Mouse (Mus musculus) large intestine, adult 2 months (tissue): ENCODE measurements at regions not wholly inside any gene's neighbourhood (a gene's known extent, or its start where the extent isn't known, plus 50 kb on each side); places are given as distances from the start of the nearest gene placed in this dataset.

Experiments used
- DNase-seq: peaks from one replicate; pipeline ENCODE4 v3.0.0-alpha.2; 2012; ENCODE audit warnings: low read depth, low spot score
- WGBS: fragments of 180-500 bp; shearing (Covaris S2); methylation state at CpG from one replicate; pipeline ENCODE4 v1.1.7; 2018; 5-methylcytosine and 5-hydroxymethylcytosine counted together

DNA sequence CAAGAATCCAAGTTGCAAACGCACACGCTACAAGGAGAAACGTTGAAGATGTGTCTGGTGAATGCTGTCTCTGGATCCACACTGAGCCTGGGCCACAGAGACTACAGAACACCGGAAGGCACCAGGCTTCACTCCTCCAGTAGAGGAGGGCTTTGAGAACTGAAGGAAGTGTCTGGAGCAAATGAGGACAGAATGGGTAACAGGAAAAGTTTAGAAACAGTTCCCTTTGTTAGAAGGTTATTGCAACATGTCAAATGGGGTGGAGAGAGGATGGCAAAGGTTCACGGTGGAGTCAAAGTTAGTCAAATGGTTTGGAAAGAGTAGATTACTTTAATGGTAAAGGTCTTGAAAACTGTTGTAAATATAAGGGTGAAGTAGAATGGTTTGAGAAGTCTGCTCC, 247.1 kb upstream of the Jmjd1c start:
- 64% methylated on average over 5 of the region's 5 CpGs for WGBS
- no peak for DNase-seq

- WGBS: 46% methylated on average over 6 of the region's 6 CpGs
Observed at GRCm38 (mm10) chr10:66849681-66850080, 246.2 kb upstream of the Jmjd1c start.

GRCm38 (mm10) chr10:66850972-66851478, 244.9 kb upstream of the Jmjd1c start:
- no peak for DNase-seq
- 56% methylated on average over 4 of the region's 4 CpGs for WGBS

More at GRCm38 (mm10) chr10:66849681-66850080, 246.2 kb upstream of the Jmjd1c start:
- no peak for DNase-seq

DNA sequence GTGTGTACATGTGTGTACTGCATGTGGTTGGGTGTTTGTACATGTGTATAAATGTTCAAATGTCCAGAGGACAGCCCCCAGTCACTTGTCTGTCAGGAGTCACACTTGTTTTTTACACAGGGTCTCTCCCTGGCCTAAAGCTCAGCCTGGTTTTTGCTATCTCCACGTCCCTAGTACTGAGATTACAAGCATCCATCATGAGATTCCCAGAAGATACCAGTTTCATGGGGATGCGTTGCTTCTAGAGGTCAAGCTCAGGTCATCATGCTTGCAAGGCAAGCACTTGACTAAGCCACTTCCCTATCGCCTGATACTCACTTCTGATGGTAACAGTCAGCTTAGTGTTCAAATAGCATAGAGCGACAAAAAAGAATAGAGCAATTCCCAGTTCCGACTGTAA, 244.1 kb upstream of the Jmjd1c start:
- no peak for DNase-seq
- WGBS: 66% methylated on average over 5 of the region's 5 CpGs

DNA sequence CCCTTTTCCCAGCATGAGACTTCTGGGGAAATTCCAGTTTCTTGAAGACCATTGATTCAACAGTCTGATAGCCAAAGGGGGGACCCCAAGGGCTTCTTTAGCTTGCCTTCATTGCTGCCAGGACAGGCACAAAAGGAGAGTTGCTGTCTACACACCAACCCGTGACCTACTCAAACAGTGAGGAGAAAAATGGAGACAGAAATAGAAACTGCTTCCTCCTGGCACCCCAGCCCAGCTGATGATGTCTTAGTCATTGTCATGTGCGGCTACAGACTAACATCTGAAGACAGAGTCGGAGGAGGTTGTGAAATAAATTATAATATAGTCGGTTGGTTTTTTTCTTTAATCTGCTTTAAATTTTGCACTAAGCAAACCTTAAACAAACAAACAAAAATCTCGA, 243.2 kb upstream of the Jmjd1c start:
- no peak for DNase-seq
- 43% methylated on average over 5 of the region's 5 CpGs for WGBS

DNA sequence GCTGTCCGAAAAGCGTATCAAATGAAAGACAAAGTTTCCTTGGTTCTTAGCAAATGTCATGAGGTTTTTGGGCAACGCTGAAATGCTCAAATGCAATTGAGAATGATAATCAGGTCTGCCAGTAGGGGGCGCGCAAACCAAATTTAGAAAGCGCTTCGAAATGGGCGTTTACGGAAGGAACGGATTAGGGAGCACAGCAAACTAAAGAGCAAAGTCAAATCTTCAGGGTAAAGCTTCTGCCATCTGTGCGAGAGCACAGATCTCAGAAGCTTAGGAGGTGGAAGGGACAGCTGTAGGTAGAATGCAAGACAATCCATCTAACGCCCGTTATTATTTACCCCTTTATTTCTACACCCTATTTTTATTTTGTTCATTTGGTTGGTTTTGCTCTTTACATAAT, 242.7 kb upstream of the Jmjd1c start:
- peak; percentile 42 for DNase-seq
- 8% methylated on average over 13 of the region's 13 CpGs for WGBS

DNA sequence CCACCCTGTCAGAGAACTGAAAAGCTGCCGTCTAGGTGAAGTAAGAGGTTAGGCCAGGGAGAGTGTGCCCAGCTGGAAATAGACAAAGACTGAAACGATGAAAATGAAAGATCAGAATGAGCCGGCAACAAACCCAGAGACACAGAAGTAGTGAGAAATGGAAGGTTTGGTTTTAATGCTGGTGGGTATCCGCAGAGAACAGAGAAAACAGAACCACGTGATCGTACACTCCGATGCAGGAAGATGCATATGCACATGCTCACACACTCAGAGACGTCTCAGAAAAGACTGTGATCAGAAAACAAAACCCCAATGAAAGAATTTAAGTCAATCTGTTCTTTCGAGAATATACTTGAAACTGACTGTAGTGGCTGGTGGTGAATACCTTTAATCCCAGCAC, 241.0 kb upstream of the Jmjd1c start:
- WGBS: 92% methylated on average over 9 of the region's 9 CpGs
- no peak for DNase-seq

- DNase-seq: no peak
Observed at GRCm38 (mm10) chr10:66857330-66857729, 238.6 kb upstream of the Jmjd1c start.

DNA sequence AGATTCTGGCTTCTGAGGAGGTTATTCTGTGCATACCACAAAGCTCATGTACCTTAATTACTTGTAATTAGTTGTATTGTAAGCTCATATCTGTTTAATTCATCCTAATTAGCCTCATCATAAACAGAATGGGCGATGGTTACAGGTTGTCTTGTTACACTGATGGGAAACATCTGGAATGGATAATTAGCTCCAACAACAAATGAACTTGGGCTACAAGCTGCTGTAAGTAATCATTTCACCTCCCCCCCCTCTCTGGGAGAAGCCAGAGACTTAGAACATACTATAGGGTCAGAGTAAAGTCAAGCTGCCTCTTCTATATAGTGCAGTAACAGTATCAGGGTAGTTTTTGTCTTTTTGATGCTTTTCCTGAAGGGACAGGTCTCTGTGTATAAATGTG, 234.5 kb upstream of the Jmjd1c start:
- no peak for DNase-seq
- 68% methylated on average over 1 of the region's 1 CpGs for WGBS

More at GRCm38 (mm10) chr10:66857330-66857729, 238.6 kb upstream of the Jmjd1c start:
- WGBS: 80% methylated on average over 7 of the region's 7 CpGs

- WGBS: 52% methylated on average over 14 of the region's 14 CpGs
- no peak for DNase-seq
Observed at GRCm38 (mm10) chr10:66864161-66864862, 231.6 kb upstream of the Jmjd1c start.

GRCm38 (mm10) chr10:66865010-66865582, 230.8 kb upstream of the Jmjd1c start:
- DNase-seq: no peak
- WGBS: 71% methylated on average over 10 of the region's 10 CpGs

DNA sequence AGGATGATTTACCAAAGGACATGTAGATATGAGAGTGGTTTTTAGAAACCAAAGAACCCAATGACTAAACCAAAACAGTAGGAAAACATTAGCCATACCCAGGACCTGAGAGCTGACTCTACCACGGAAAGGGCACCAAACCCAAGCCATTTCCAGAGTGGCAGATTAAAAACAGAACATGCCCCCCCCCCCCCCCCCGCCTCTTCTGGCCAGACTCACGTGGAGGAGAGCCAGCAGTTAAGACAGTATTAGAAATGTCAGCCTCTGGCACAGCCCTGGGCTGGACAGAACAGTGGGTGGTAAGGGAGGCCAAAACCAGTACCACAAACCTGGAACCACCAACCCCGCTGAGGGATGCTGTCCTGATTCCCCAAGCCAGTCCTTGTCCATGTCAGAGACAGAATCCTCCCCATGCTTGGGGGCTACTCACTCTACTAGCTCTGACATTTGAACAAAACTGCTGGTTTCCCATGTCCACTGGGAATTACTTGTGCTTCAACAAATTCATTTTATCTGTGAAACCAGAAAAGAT, 224.7 kb upstream of the Jmjd1c start:
- WGBS: 68% methylated on average over 4 of the region's 4 CpGs
- DNase-seq: no peak

GRCm38 (mm10) chr10:66871673-66872072, 224.3 kb upstream of the Jmjd1c start:
- 55% methylated on average over 1 of the region's 1 CpGs for WGBS
- no peak for DNase-seq

DNA sequence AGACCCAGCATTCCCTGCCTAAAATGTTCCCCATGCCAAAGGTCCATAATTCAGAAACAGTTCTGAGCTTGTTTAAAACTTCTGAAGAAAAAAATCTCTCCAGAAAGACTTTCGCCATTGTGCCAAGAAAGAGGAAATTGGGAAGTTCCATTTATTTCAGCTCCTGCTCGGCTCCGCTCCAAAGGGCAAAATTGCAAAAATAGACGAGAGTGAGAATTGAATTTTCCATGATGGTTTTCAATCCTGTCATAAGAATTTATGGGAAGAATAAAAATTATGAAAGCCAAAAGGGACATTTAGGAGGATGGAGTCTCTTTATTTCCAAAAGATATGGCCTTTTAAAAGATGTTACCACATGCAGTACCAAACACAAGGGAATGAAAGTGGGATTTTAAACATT, 222.5 kb upstream of the Jmjd1c start:
- no peak for DNase-seq

DNA sequence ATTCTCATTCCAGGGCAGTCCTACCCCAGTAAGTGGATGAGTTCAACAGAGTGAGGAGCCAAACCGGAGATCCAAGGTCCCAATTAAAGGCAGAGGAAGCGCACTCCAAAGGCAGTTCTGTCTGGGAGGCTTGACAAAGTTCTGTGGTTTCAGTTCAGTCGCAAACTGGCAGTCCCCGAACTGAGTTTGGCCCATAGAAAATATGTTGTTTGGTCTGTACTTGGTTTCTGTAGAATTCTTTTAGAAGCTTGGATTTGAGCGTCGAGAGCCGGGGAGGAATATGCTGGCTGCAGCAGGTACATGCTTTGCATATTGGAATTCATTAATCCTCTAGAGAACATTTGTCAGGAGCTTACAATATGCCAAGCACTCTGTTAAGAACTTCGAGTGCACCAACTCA, 216.9 kb upstream of the Jmjd1c start:
- DNase-seq: no peak
- 57% methylated on average over 8 of the region's 8 CpGs for WGBS

More for the DNA sequence above, 222.5 kb upstream of the Jmjd1c start:
- WGBS: 80% methylated on average over 4 of the region's 4 CpGs

GRCm38 (mm10) chr10:66882825-66883224, 213.1 kb upstream of the Jmjd1c start:
- 85% methylated on average over 5 of the region's 5 CpGs for WGBS

DNA sequence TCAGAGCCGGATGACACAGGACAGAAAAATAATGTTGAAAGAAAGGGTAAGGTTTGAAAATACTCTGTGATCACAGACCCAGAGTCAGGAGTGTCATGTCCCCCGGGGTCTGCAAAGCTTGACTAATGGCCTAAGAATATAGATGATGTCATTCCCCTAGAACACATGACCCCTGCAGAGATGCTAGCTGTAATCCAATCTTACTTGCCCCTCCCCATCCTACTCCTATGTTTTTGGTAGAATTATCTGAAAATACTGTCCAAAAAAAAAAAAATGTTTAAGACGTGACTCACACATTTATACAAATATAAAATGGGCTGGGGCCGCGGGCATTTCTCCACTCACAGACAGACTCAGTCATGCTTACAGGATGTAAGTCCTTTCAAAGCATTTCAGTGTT, 210.3 kb upstream of the Jmjd1c start:
- DNase-seq: no peak
- WGBS: 76% methylated on average over 5 of the region's 5 CpGs

More at GRCm38 (mm10) chr10:66882825-66883224, 213.1 kb upstream of the Jmjd1c start:
- DNase-seq: no peak

DNA sequence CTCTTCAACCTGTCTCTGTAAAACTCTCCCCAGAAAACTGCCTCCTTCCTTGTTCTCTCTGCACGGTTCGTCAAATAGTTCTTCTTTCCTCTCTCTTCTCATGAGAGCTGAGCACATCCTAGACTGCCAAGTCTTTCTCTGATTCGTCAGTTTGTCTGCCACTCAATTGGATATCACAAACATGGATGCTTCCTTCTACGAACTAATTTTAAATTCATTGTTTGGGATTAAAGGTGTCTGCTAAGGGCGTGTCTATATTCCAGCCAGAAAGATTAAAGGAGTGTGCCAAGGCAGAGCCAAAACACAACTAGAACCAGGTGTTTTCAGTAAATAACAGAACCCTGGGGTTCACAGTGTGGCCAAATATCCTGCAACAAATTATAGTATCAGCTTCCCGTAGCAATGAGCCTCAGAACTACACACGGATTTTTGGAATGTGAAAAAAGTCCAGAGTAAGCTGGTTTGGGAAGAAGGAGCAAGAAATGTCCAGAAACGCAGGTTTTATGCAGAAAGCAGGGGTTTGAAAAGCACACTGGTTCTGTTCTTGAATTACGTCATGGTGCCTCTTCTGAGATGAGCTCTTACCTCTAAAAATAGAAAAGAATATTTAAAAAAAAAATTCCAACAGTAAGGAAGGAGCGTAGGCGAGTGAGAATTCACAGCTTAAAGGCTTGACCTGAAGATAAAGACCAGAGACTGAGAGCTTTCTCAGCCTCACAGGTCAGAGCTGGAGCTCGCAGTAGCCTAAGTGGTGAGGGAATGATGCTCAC, 206.0 kb upstream of the Jmjd1c start:
- DNase-seq: no peak
- WGBS: 70% methylated on average over 12 of the region's 12 CpGs

DNA sequence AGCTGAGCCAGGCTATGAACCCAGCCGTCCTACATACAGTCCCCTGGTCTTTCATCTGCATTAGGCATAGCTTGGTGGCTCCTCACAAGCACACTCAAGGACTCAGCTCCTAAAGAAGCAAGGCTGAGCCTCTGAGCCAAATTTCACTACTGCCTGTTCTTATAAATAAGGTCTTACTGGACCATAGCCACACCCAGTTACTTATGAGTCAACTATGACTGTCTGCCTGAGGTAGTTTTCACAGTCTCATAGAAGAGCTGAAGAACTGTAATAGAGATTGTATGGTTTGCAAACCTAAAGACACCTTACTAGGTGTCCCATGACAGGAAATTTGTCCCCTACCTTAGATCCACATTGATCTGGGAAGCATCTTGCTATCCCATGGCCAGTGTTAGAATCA, 204.1 kb upstream of the Jmjd1c start:
- WGBS: 89% methylated on average over 1 of the region's 1 CpGs
- DNase-seq: no peak

DNA sequence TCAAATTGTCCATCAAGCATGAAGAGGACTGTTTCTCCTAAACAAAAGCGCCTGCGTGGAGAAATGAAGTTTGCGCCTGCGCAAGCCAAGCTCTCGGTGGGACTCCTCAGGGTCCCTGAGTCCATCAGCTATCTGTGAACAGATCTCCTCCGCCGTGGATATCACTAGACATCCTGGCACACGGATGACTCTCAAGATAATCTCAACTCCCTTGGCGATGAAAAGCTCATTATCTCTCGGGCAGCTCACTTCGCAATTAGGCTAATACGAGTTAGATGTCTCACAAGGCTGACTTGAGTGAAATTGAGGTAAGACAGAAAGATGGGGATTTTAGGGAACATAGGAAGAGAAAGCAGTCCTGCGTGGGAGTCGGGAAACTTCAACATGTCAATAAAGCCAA, 202.1 kb upstream of the Jmjd1c start:
- 91% methylated on average over 14 of the region's 14 CpGs for WGBS
- no peak for DNase-seq
